Mouse (Mus musculus) stomach, embryonic 14.5 days (tissue): ENCODE results near the gene Gfod2. TPM values are rescaled to one million over a fixed set of nuclear protein-coding genes. Genes with fewer than 3 reads are reported as not detected.

ENCODE experiments used
- ATAC-seq: fragments of 200-750 bp; cut with Nextera tagmentation; 2 replicates; pipeline ENCODE4 v1.8.0; 2017; ENCODE audit warnings: low read depth, moderate TSS enrichment; ENCODE audit not compliant: insufficient number of reproducible peaks, insufficient read depth, low FRiP score
- H3K27ac ChIP-seq: fragments of 300-500 bp; sonication (generic); 2 replicates; pipeline ENCODE4 v1.5.1; 2014; ENCODE audit warnings: mild to moderate bottlenecking, low read length, moderate library complexity, mixed read lengths
- H3K27me3 ChIP-seq: fragments of 300-500 bp; sonication (generic); 2 replicates; pipeline ENCODE4 v1.6.1; 2014; ENCODE audit warnings: low read length, control low read depth, mixed read lengths; ENCODE audit not compliant: control insufficient read depth, insufficient read depth
- H3K36me3 ChIP-seq: fragments of 300-500 bp; sonication (generic); 2 replicates; pipeline ENCODE4 v1.6.1; 2014; ENCODE audit warnings: mild to moderate bottlenecking, control low read depth, low read length, moderate library complexity, mixed read lengths; ENCODE audit not compliant: control insufficient read depth, insufficient read depth
- H3K4me1 ChIP-seq: fragments of 300-500 bp; sonication (generic); 2 replicates; pipeline ENCODE4 v1.6.1; 2014; ENCODE audit warnings: low read length, control low read depth, mixed read lengths; ENCODE audit not compliant: control insufficient read depth, insufficient read depth
- H3K4me2 ChIP-seq: fragments of 300-500 bp; sonication (generic); replicated peaks from 2 replicates; pipeline ENCODE4 v1.6.1; 2014; ENCODE audit warnings: low read depth, low read length, control low read depth
- H3K4me3 ChIP-seq: fragments of 300-500 bp; sonication (generic); 2 replicates; pipeline ENCODE4 v1.5.1; 2014; ENCODE audit warnings: low read depth, low read length, control low read depth
- H3K9ac ChIP-seq: fragments of 300-500 bp; sonication (generic); replicated peaks from 2 replicates; pipeline ENCODE4 v1.6.1; 2014; ENCODE audit warnings: low read depth, mild to moderate bottlenecking, control low read depth, low read length, moderate library complexity, mixed read lengths
- H3K9me3 ChIP-seq: fragments of 300-500 bp; sonication (generic); 2 replicates; pipeline ENCODE4 v1.6.1; 2016; ENCODE audit warnings: low read depth, low read length, control low read depth; ENCODE audit not compliant: control insufficient read depth
- WGBS: fragments of 180-500 bp; shearing (Covaris S2); extraction: QIAGEN DNeasy Blood & Tissue Kit; methylation state at CpG from one replicate; pipeline ENCODE4 v1.1.7; 2014; 5-methylcytosine and 5-hydroxymethylcytosine counted together
- polyA plus RNA-seq: library from polyadenylated mRNA; unstranded; fragments of >200 nt; fragmentation: Nextera tagmentation; extraction: Ambion mirVana; gene quantifications from 2 replicates; pipeline ENCODE4 v1.2.1, GENCODE M21; 2014

Gfod2 gene
- polyA plus RNA-seq, 1 experiment from 2014 or later, result 14.4 TPM

DNA sequence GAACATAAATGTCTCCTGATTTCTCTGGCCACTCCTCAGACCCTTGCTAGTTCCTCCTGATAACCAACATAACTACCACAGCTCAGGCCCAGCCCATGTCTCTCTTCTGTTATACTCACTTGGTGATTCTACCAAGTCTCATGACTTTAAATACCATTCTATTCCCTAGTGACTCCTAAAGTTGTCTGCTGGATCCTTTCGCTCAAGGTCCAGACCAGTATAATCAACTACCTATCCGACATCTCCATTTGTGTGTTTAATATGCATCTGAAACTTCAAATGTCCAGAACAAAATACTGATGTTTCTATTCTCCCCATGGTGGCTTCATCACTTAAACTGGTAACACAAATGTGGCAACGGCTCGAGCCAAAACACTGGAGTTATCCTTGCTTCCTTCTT lies 15.2 kb downstream of the Gfod2 start:
- no peak for ATAC-seq
- H3K9me3 ChIP-seq, result no peaks in the 10 kb centered on the region
- no peak overlapping the region for H3K9ac ChIP-seq
- no peak overlapping the region for H3K4me2 ChIP-seq
- 84% methylated on average over 4 of the region's 4 CpGs for WGBS
- no peaks in the 10 kb centered on the region for H3K27me3 ChIP-seq
- H3K27ac ChIP-seq, result no peak overlapping the region
- no peaks in the 10 kb centered on the region for H3K36me3 ChIP-seq
- no peak overlapping the region for H3K4me3 ChIP-seq
- H3K4me1 ChIP-seq, result 0 out of 2 replicates have a peak, but pooled peaks cover 3% of the 10 kb centered on the region

DNA sequence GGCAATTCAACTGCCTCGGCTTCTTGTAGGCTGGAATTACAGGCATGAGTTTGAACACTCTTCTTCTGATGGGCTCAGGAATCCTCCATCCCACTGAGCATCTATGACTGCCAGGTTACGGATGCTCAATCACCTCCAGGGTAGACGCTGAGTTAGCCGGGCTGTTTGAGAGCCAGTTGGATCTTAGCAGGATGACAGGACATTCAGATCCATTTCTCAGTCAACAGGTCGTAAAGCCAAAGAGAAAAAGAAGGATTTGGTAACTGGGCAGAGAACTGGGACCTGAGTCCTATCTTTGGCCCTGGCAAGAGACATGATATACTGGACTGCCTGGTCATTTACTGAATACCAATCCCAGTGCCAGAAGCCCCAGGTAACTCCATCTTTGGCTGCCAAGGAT lies 19.2 kb downstream of the Gfod2 start:
- no peak for ATAC-seq
- 86% methylated on average over 5 of the region's 5 CpGs for WGBS

GRCm38 (mm10) chr8:105732186-105732585 lies 26.3 kb downstream of the Gfod2 start:
- ATAC-seq, result no peak

More for the DNA sequence above, 19.2 kb downstream of the Gfod2 start:
- no peaks in the 10 kb centered on the region for H3K36me3 ChIP-seq
- no peak overlapping the region for H3K4me3 ChIP-seq
- no peak overlapping the region for H3K9ac ChIP-seq
- H3K27me3 ChIP-seq, result no peaks in the 10 kb centered on the region
- no peaks in the 10 kb centered on the region for H3K9me3 ChIP-seq
- no peak overlapping the region for H3K4me2 ChIP-seq
- no peaks in the 10 kb centered on the region for H3K4me1 ChIP-seq
- H3K27ac ChIP-seq, result no peak overlapping the region

DNA sequence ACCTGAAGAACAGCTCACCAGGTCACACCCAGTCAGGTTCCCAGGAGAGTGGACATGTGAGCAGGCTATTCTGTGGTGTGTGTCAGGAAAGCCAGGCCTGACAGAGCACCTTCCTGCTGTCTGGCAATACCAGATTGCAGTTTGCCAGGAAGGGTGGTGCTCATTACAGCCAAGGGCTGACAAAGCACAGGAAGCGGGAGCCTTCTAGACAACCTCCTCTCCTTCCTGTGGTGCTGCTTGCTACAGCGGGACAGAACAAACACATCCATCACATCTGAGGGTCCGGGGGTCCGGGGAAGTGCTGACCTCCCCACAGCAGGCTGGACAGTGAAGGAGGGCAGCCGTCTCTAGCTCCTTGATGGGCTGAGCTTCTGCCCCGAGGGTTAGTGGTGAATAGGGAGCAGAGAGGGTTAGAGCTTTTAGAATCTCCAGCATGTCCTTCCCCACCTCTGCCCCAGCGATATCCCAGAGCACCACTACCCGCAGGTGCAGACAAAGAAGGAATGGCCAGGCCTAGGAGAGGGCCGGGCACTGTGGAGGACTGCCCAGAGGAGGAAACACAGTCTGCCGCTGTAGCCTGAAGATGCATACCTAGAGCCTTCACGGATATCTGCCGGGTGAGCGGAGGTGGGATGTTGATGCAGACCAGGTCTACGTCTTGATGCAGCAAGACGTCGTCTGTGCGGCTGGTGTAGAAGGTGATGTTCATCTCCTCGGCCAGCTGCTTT lies 30.9 kb downstream of the Gfod2 start:
- H3K36me3 ChIP-seq, result peaks cover 12% of the 10 kb centered on the region; the same call in 1 of the 2 replicates
- H3K4me2 ChIP-seq, result no peak overlapping the region
- 76% methylated on average over 18 of the region's 18 CpGs for WGBS
- H3K9ac ChIP-seq, result no peak overlapping the region
- H3K4me3 ChIP-seq, result no peak overlapping the region
- peak overlapping the region; percentile 0; the same call in 1 of the 2 replicates for H3K27ac ChIP-seq
- no peaks in the 10 kb centered on the region for H3K9me3 ChIP-seq
- no peaks in the 10 kb centered on the region for H3K4me1 ChIP-seq
- no peak for ATAC-seq
- no peaks in the 10 kb centered on the region for H3K27me3 ChIP-seq

More at GRCm38 (mm10) chr8:105732186-105732585, 26.3 kb downstream of the Gfod2 start:
- Histone ChIP-seq H3K9ac (no peak overlapping the region), H3K4me3 (no peak overlapping the region), H3K4me2 (no peak overlapping the region), H3K4me1 (no peaks in the 10 kb centered on the region), H3K36me3 (peaks cover 5% of the 10 kb centered on the region; the same call in 1 of the 2 replicates), H3K9me3 (no peaks in the 10 kb centered on the region), H3K27me3 (no peaks in the 10 kb centered on the region), H3K27ac (no peak overlapping the region)
- WGBS, result 92% methylated on average over 5 of the region's 5 CpGs

- Histone ChIP-seq H3K27ac (no peak overlapping the region), H3K27me3 (no peaks in the 10 kb centered on the region), H3K4me1 (no peaks in the 10 kb centered on the region), H3K4me3 (no peak overlapping the region), H3K9ac (no peak overlapping the region), H3K9me3 (no peaks in the 10 kb centered on the region), H3K4me2 (no peak overlapping the region), H3K36me3 (peaks cover 12% of the 10 kb centered on the region)
- 66% methylated on average over 5 of the region's 5 CpGs for WGBS
- no peak for ATAC-seq
Measured at GRCm38 (mm10) chr8:105725726-105726125, 32.7 kb downstream of the Gfod2 start.

GRCm38 (mm10) chr8:105722861-105723260 lies 35.6 kb downstream of the Gfod2 start:
- H3K36me3 ChIP-seq, result peaks cover 11% of the 10 kb centered on the region
- no peak overlapping the region for H3K4me3 ChIP-seq
- H3K27ac ChIP-seq, result no peak overlapping the region
- H3K4me2 ChIP-seq, result no peak overlapping the region
- no peaks in the 10 kb centered on the region for H3K9me3 ChIP-seq
- H3K9ac ChIP-seq, result no peak overlapping the region
- 91% methylated on average over 9 of the region's 9 CpGs for WGBS
- ATAC-seq, result no peak
- H3K4me1 ChIP-seq, result no peaks in the 10 kb centered on the region
- H3K27me3 ChIP-seq, result no peaks in the 10 kb centered on the region

GRCm38 (mm10) chr8:105719637-105720036 lies 38.8 kb downstream of the Gfod2 start:
- Histone ChIP-seq H3K27me3 (no peaks in the 10 kb centered on the region), H3K9ac (no peak overlapping the region), H3K27ac (no peak overlapping the region), H3K36me3 (peaks cover 5% of the 10 kb centered on the region; the same call in 1 of the 2 replicates), H3K4me2 (no peak overlapping the region), H3K4me3 (no peak overlapping the region), H3K4me1 (no peaks in the 10 kb centered on the region), H3K9me3 (no peaks in the 10 kb centered on the region)
- ATAC-seq, result no peak
- 87% methylated on average over 4 of the region's 4 CpGs for WGBS

DNA sequence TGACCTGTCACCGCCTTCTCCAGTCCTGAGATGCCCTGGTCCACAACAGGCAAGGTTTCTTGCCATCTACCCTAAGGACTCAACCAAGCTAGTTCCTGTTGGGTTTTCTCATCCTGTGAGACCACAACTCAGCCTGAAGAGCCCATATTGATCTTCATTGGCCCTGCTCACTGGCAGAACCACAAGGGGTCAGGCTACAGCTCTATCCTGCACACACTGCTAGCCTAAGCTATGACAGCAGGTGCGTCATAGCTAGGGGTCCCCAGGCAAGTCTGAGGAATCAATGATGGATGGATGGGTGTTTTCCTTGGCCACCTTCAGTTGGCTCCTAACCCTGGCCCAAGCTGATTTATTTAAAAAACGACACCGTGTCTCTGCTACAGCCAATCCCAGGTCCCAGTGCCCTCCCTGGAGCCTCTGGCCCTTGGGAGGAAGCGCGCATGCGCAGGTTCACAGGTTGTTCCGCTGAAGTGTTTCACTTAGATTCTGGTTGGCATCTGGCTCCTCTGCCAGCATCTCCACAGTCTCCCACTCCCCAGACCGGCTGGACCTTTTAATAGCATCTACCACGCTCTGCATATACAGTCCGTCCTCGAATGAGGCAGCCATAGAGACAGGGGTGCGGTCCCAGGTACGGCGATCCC lies 42.0 kb downstream of the Gfod2 start:
- no peak overlapping the region for H3K4me2 ChIP-seq
- no peaks in the 10 kb centered on the region for H3K9me3 ChIP-seq
- no peak overlapping the region for H3K27ac ChIP-seq
- H3K27me3 ChIP-seq, result no peaks in the 10 kb centered on the region
- ATAC-seq, result no peak
- H3K9ac ChIP-seq, result no peak overlapping the region
- H3K36me3 ChIP-seq, result peaks cover 5% of the 10 kb centered on the region; the same call in 1 of the 2 replicates
- no peak overlapping the region for H3K4me3 ChIP-seq
- H3K4me1 ChIP-seq, result no peaks in the 10 kb centered on the region
- 88% methylated on average over 15 of the region's 15 CpGs for WGBS
